Mouse (Mus musculus) adrenal gland, postnatal 14 days (tissue): Measurements from ENCODE around the gene Mpp2. TPM values are rescaled to one million over a fixed set of nuclear protein-coding genes. Genes with fewer than 3 reads are reported as not detected.
A peak's percentile ranks its signal among the peaks of the same experiment; 100 is the strongest.

ENCODE experiments used
- DNase-seq: peaks from one replicate; pipeline ENCODE4 v3.0.0; 2021; ENCODE audit warnings: mixed read lengths
- total RNA-seq: library from RNA; stranded (reverse); gene quantifications from 2 replicates; pipeline ENCODE4 v1.2.3, GENCODE M21; 2021

The Mpp2 gene
- total RNA-seq, 1 experiment from 2014 or later, result 10.1 TPM

- DNase-seq, result no peak
Observed at GRCm38 (mm10) chr11:102072729-102073128, 15.6 kb downstream of the Mpp2 start.

DNA sequence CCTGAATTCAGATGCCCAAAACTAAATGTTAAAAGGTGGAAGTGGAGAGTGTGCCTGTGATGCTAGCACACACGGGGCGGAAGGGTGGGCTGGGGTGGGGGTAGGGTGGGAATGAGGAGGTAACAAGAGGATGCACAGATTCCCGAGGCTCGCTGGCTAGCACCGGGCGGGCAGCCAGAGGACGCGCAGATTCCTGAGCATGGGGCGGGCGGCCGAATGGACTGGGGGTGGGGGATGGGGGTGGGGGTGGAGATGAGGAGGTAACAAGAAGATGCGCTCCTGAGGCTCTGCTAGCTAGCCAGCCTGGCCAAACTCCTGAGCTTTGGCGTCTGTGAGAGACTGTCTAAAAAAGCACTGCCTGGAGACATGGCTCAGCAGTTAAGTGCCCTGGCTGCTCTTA lies 17.9 kb downstream of the Mpp2 start:
- no peak for DNase-seq

GRCm38 (mm10) chr11:102069633-102070032 lies 18.7 kb downstream of the Mpp2 start:
- no peak for DNase-seq

GRCm38 (mm10) chr11:102068969-102069368 lies 19.3 kb downstream of the Mpp2 start:
- DNase-seq, result no peak

GRCm38 (mm10) chr11:102063076-102063475 lies 25.2 kb downstream of the Mpp2 start:
- DNase-seq, result no peak

- DNase-seq, result no peak
Observed at GRCm38 (mm10) chr11:102061941-102062473, 26.3 kb downstream of the Mpp2 start.

- peak; percentile 86 for DNase-seq
Observed at GRCm38 (mm10) chr11:102061236-102061940, 26.9 kb downstream of the Mpp2 start.

DNA sequence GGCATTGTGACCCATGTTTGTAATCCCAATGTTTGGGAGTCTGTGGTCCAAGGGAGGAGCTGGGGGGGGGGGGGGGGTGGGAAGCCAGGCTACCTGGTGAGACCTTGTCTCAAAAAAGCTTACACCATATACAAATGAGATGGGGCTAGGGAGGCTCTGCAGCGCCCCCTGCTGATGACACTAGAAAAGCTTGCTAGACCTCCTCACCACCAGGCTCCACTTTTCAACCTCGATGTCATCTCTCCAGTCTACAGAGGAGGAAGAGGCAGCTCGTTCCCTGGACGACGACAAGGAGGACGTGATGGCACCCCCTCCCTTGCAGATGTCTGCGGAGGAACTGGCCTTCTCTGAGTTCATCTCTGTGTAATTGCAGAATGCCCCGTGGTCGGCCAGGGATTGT lies 34.5 kb downstream of the Mpp2 start:
- peak; percentile 76 for DNase-seq

GRCm38 (mm10) chr11:102053183-102053582 lies 35.1 kb downstream of the Mpp2 start:
- peak; percentile 53 for DNase-seq

DNA sequence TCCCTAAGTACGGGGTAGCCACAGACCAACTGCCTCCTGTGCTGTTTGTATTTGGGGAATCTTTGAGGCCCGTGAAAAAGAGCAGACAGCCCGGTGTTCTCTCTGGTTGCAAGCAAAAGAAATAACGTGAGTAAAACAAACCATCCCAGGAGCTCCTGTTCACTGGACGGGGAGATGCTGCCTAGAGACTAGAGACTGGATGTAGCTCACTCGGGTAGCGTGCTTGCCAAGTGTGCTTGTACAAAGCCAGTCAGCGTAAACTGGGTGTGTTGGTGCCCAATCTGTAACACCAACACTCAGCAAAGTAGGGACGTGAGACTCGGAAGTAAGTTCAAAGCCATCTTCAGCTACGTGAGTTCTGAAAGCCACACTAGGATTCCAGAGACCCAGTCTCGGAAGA lies 35.6 kb downstream of the Mpp2 start:
- no peak for DNase-seq

DNA sequence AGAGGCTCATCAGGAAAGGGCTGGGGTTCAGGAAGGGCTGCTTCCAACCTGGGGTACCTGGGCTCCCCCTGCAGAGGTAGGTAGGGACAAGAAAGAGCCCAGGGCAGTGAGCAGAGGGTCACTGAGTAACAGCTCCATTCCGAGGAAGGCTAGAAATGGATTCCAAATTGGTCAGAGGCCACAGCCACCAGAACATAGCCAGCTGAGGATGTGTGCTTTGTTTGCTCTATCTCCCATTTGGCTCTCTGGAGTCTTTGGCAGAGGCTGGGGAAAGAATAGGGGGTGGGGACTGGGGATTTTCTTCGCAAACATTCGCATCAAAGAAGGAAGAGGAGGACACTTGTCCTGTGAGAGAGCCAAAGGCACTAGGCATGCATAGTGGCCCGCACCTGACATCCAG lies 36.4 kb downstream of the Mpp2 start:
- DNase-seq, result peak; percentile 59

DNA sequence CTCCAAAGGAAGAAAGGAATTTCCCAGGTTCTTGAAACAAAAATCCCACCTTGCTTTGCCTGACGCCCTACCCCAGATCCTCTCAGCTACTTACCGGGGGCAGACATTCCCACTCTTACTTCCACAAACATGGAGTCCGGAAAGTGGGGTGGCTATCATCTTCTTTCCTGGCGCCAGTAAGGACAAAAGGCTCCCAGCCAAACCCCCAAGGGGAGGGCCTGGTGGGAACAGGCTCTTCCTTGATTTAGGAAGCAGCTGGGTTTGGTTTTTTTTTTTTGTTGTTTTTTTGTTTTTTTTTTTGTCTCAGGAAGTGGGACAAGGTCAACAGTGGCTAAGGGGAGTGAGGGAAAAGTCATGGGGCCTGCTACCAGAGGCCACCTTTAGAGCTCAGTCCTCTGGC lies 36.8 kb downstream of the Mpp2 start:
- DNase-seq, result peak; percentile 76

DNA sequence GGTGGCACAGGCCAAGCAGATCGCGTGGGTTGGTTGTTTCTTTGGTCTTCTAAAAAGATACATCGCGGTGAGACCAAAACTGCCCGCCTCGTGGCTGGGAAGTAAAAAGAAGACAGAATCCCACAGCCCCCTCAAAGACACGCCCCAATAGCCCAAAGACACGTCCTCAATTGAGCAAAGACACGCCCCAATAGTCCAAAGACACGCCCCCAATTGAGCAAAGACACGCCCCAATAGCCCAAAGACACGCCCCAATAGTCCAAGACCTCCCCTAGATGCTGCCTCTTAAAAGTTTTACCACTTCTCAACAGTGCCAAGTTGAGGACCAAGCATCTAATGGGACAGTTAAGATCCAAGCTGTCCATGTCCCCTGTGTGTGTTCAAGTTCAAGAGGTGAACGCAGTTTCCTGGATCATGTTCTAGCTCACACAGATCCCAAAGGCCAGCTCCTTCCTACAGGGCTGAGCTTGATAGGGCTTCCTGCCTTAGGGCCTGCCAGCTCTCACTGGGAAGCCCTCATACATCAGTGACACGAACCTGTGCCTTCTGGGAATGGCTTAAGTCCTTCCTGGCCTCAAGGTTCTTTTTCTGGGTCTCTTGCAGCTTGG lies 38.3 kb downstream of the Mpp2 start:
- no peak for DNase-seq

GRCm38 (mm10) chr11:102046607-102047006 lies 41.7 kb downstream of the Mpp2 start:
- DNase-seq, result no peak

GRCm38 (mm10) chr11:102044691-102045212 lies 43.6 kb downstream of the Mpp2 start:
- no peak for DNase-seq

GRCm38 (mm10) chr11:102043381-102043780 lies 44.9 kb downstream of the Mpp2 start:
- no peak for DNase-seq

DNA sequence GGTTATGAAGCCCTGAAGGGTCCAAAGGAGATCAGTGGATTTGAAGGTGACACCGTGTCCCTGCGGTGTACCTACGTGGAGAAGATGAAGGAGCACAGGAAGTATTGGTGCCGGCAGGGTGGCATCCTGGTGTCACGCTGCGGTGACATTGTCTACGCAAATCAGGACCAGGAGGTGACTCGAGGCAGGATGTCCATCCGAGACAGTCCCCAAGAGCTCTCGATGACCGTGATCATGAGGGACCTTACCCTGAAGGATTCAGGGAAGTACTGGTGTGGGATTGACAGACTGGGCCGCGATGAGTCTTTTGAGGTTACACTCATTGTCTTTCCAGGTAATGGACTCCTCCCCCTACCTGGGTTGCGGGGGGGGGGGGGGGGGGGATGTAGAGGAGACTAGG lies 45.3 kb downstream of the Mpp2 start:
- DNase-seq, result no peak

- no peak for DNase-seq
Observed at GRCm38 (mm10) chr11:102041350-102041949, 46.9 kb downstream of the Mpp2 start, which contains the start of gene Cd300lg. Gene Cd300lg, plus strand, starts transcription at chr11:102041509.

DNA sequence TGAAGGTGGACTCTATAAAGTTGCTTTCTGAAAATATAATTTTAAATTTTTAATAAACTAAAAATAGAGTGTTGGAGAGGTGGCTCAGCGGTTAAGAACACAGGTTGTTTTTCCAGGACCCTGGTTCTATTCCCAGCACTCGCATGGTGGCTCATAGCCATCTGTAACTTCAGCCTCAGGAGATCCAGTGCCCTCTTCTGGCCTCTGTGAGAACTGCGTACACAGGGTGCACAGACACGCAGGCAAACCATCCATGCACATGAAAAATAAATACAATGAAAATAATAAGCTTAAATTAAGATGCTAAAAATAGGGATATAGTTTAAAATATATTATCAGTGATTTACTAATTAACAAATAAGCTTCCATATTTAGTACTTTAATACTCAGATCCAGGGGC lies 47.7 kb downstream of the Mpp2 start:
- no peak for DNase-seq

- DNase-seq, result peak; percentile 92
Observed at GRCm38 (mm10) chr11:102040138-102040524, 48.2 kb downstream of the Mpp2 start.

DNA sequence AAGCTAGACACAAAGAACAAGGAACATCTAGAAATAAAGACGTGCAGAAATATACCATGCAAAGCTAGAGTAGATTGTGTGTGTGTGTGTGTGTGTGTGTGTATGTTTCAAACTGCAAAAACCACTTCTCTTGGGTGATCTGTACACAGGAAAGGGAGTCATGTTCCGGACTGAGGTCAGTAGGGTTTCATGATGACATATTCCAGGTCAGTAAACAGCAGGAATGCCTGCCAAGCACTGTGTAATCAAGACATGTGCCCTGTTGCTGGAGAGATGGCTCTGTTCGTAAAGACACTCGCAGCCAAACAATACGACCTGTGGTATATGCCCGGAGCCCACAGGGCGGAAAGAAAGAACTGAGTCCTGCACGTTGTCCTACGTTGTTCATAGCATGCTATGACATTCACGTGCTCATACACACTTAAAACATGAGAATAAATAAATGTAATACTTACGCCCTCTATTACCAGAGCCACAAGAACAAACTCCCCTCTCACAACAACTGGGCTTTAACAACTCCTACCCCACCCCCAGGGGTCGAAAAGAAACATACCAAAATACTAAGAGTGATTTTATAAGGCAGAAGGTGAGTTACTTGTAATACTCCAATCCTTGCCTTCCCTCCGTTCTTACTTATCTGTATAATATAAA lies 48.7 kb downstream of the Mpp2 start:
- no peak for DNase-seq

- DNase-seq, result no peak
Observed at GRCm38 (mm10) chr11:102037789-102038188, 50.5 kb downstream of the Mpp2 start.

DNA sequence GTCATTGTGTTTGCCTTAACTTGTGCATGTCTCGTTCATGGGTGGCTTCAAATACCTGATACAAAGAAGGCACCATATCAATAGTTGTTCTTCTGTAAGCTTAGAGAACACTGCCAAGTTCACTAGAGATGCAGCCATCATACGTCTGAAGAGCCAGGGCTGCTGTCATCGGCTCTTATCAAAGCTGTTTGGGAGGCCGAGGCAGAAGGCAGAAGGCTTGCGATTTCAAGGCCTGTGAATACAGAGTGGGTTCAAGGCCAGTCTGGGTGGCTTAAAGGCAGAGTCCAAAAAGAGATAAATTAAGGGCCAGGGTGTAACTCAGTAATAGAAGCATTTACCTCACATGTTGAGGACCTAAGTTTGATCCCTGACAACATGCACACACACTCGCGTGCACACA lies 52.0 kb downstream of the Mpp2 start:
- no peak for DNase-seq
